Mouse (Mus musculus) gastrocnemius, postnatal 14 days (tissue): ENCODE results near the gene Olfr777. TPM values are rescaled to one million over a fixed set of nuclear protein-coding genes. Genes with fewer than 3 reads are reported as not detected.
"Not testable (repeated sequence)": the region's sequence is repeated elsewhere in the genome, so short reads cannot be mapped to it uniquely, and the experiment has no call there.

Experiments used
- DNase-seq: peaks from one replicate; pipeline ENCODE4 v3.0.0; 2021; ENCODE audit warnings: mixed read lengths
- intact Hi-C: fragments of 180-260 bp; cut with DNase I; formaldehyde crosslinking; loops from one replicate; pipeline ENCODE4 v1.15.1; 2025; ENCODE audit warnings: low total_unique reads
- long read RNA-seq, 2 experiments: library from polyadenylated mRNA; stranded (forward); transcript quantifications; one replicate each; pipeline ENCODE4 v2.0.0; 2021
- total RNA-seq, 2 experiments: library from RNA; stranded (reverse); gene quantifications; 2 replicates each; pipeline ENCODE4 v1.2.3; 2021

Gene Olfr777
- total RNA-seq, result not detected
- long read RNA-seq, experiment 1, result 0 reads
- long read RNA-seq, experiment 2, result 0 reads

DNA sequence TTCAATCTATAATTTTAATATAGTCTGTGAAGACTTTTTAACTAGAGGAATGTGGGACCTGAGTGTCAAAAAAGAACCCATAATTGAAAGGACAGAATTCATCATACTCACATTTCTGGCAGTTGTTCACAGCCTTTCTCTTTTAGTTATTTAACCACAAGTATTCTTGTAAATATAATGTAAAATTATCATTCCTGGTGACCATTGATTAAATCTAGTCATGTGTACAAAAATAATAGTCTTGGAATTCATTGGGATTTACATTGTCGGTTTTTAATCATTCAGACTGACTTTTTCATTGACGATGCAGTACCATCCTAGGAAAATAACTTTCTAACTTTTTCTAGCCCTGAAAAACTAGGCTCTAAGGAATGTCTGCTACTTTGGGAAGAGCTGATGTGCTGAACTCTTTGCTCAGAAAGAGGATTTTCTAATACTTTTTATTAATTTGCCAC, at the start of gene Olfr777:
Gene Olfr777 (minus strand): TSS at position 405 of the 455 bp plus-strand sequence.
- DNase-seq, result no peak
- intact Hi-C loops, result no loop called here

DNA sequence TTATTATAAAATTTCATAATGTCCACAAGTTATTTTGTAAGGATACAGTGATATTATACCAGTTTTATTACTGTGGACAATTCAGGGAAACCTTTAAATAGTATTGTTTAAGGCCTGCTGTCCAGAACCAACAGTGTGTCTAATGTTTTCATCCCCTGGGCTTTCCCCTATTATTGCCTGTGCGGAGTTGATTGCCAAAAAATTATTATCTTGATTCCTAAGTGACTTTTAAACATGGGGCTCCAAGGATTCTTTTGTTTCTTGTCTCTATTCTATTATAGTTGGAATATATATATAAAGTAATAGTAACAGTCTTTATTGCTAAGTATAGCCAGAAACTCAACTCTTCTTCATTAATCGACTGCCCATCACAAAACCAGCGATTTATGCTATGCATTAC, 46.5 kb upstream of the Olfr777 start, which contains the start of gene Olfr780:
Gene Olfr780 (plus strand): TSS at position 301 of the 400 bp plus-strand sequence.
- intact Hi-C loops, result no loop called here

DNA sequence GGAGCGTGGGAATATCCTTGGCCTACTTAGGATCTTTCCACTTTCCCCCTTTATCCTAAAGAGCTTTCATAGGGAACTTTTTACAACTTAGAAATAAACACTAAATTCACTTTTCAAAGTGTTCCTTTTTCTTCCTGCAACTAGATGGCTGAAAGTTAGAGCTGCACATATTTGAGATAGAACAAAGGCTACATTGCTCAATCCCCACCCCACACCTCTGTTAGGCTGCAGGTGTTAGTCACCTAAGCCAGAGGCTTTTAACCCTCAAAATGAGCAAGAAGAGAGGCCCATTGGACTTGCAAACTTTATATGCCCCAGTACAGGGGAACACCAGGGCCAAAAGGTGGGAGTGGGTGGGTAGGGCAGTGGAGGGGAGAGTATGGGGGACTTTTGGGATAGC, 42.2 kb upstream of the Olfr777 start:
- intact Hi-C loops, DNase-seq: not testable (repeated sequence)

More for the DNA sequence above, 46.5 kb upstream of the Olfr777 start, which contains the start of gene Olfr780:
- no peak for DNase-seq

- DNase-seq, intact Hi-C loops: not testable (repeated sequence)
These were observed 41.7 kb upstream of the Olfr777 start for GRCm38 (mm10) chr10:129312973-129313372.

DNA sequence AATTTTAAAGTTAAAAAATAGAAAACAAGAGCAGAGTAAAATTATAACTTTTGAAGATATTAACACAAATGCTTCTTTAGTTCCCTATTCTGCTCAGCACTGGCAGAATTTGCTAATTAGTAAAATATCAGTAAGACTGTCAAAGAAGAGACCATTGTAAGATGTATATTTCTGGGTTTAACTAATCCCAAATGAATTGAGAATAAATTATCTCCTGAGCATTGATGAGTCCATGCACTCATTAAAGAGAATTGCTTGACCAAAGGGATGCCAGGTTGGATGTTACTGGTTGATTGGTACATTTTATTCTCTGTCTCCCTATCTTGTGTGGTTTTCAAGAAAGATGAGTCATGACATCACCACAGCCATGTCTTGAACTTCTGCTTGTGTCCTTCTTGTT, 12.5 kb downstream of the Olfr777 start, which contains the start of gene Olfr776:
Gene Olfr776 (plus strand): TSS at position 301 of the 400 bp plus-strand sequence.
- intact Hi-C loops, result no loop called here
- DNase-seq, result no peak

DNA sequence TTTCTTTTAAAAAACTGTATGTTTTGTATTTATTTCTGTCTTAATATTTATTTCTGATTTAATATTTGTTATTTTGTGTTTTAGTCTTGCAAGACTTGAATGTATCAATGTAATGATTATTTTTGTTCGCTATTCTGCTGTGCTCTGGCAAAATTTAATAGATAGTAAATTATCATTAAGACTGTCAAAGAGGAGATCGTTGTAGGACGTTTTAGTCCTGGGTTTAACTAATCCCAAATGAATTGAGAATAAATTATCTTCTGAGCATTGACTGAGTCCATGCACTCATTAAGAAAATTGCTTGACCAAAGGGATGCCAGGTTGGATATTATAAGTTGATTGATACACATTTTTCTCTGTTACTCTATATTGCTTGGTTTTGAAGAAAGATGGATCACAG, 23.2 kb downstream of the Olfr777 start, which contains the start of gene Olfr775:
Gene Olfr775 (plus strand): TSS at position 301 of the 400 bp plus-strand sequence.
- DNase-seq, result no peak
- intact Hi-C loops, result no loop called here

DNA sequence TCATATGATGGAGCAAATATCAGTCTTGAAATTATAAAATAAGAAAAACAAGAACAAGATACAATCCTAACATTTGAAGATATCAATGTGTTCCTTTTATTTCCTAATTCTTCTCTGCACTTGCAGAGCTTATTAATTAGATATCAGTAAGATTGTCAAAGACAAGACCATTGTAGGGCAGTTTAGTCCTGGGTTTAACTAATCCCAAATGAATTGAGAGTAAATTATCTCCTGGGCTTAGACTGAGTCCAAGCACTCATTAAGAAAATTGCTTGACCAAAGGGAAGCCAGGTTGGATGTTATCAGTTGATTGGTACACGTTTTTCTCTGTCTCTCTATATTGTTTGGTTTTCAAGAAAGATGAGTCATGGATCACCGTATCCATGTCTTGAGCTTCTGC, 35.4 kb downstream of the Olfr777 start, which contains the start of gene Olfr774:
Gene Olfr774 (plus strand): TSS at position 301 of the 400 bp plus-strand sequence.
- no peak for DNase-seq
- intact Hi-C loops, result no loop called here

DNA sequence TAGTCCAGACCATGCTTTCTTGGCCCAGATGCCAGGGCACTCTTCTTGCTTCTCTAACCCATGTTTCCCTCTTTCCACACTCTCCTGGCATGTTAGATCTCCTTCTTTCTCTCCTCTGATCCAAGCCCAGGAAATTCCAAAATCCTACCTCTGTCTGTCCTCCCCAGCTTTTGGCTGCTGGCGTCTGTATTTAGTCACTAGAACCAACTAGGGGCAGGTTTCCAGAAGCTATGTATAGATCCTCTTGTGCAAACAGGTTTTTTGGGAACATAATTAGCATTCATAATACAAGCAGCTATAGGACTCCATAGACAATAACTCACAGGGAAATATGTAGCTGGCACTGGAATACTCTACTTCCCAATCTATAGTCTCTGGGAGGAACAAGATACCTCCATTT, 40.5 kb downstream of the Olfr777 start:
- no peak for DNase-seq
- intact Hi-C loops, result no loop called here

Other genes with a start within 250 kb of the Olfr777 start
- gene Olfr764-ps1, start 231.6 kb downstream of the Olfr777 start, total RNA-seq, result not detected
- not detected for gene Olfr765, start 221.5 kb downstream of the Olfr777 start, total RNA-seq
- not detected for gene Olfr766-ps1, start 202.5 kb downstream of the Olfr777 start, total RNA-seq
- not detected for gene Olfr767, start 188.6 kb downstream of the Olfr777 start, total RNA-seq
- not detected for gene Olfr768, start 172.1 kb downstream of the Olfr777 start, total RNA-seq
- gene Olfr769, start 153.6 kb downstream of the Olfr777 start, total RNA-seq, result not detected
- gene Olfr770, start 132.5 kb downstream of the Olfr777 start, total RNA-seq, result not detected
- not detected for gene Olfr771, start 106.7 kb downstream of the Olfr777 start, total RNA-seq
- not detected for gene Olfr772, start 93.6 kb downstream of the Olfr777 start, total RNA-seq
- not detected for gene Olfr773, start 84.1 kb downstream of the Olfr777 start, total RNA-seq
- gene Olfr774, start 35.3 kb downstream of the Olfr777 start, total RNA-seq, result not detected
- not detected for gene Olfr775, start 23.1 kb downstream of the Olfr777 start, total RNA-seq
- not detected for gene Olfr776, start 12.4 kb downstream of the Olfr777 start, total RNA-seq
- not detected for gene Olfr780, start 46.6 kb upstream of the Olfr777 start, total RNA-seq
- gene Olfr781, start 57.4 kb upstream of the Olfr777 start, total RNA-seq, result not detected
- gene Olfr782, start 77.4 kb upstream of the Olfr777 start, total RNA-seq, result not detected
- under 1 TPM in 1 of 2 experiments, not detected in 1; 0.06 TPM for gene Olfr784, start 112.6 kb upstream of the Olfr777 start, total RNA-seq
- not detected for gene Olfr785, start 133.9 kb upstream of the Olfr777 start, total RNA-seq
- gene Olfr786, start 155.8 kb upstream of the Olfr777 start, total RNA-seq, result not detected
- not detected for gene Olfr787, start 190.4 kb upstream of the Olfr777 start, total RNA-seq
- not detected for gene Olfr788, start 199.5 kb upstream of the Olfr777 start, total RNA-seq
- not detected for gene Olfr789, start 213.3 kb upstream of the Olfr777 start, total RNA-seq
- gene Olfr790, start 227.0 kb upstream of the Olfr777 start, total RNA-seq, result not detected